In the genomic region with DNA sequence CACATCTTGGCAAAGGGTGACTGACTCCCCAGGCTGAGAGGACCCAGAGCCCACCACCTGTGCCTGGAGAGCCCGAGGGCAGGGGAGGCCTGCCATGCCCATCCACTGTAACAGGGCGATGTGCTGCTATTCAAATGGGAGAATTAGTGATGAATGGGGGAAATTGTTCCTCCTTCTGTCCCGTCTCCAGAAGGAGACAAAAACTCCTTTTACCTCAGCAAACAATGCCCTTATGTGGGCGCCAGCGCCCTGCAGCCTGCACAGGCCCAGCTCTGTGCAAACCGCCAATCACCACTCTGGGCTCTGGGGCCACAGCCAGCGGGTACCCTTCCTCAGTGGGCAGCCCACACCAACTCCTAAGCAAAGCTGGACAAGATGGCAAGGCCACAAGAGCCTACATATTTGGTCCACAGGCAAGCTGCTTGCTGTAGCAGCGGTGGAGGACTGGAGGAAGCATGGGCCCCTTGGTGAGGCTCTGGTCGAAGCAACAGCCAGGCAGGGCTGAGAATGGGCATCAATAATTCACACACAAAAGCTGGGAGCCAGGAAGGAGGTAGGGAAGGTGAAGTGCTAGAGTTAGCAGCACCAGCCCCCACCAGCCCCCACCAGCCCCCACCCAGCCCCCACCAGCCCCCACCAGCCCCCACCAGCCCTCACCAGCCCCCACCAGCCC, we compare ENCODE assay signal across 8 mouse cellular contexts.
DNase-seq lines count a peak whose midpoint lies in the region; ATAC-seq lines count a peak whose summit lies in the region.

No protein-coding gene starts in this region.

- H3K4me1 ChIP-seq in forebrain, embryonic 13.5 days = peaks cover 67% of the 10 kb centered on the region

- peak; percentile 51 for DNase-seq in left cerebral cortex, adult 11 months (ENCODE audit: low spot score)
- DNase-seq in left cerebral cortex, adult 18-20 months (ENCODE audit: low spot score in 2 of 2) = no peak
- peak; percentile 35 to 71 for DNase-seq in left cerebral cortex, adult 8-10 months (ENCODE audit: low spot score in 2 of 2)
- peak; percentile 31 for DNase-seq in right cerebral cortex, postnatal 25 days
- no peak for DNase-seq in spleen, postnatal 36 days (ENCODE audit: low spot score in 2 of 2)
- DNase-seq in lung, postnatal 36 days = no peak
- no peak for DNase-seq in urinary bladder, adult 18-20 months (ENCODE audit: low spot score in 2 of 2)

- H3K9ac ChIP-seq in forebrain, embryonic 13.5 days = 0 out of 2 replicates have a peak overlapping the region, but pooled peaks have one; percentile 3

- peak overlapping the region; percentile 89 for H3K27ac ChIP-seq in forebrain, embryonic 13.5 days

- no peak overlapping the region for H3K4me3 ChIP-seq in forebrain, embryonic 13.5 days

- ATAC-seq in forebrain, embryonic 13.5 days = peak; percentile 80

- H3K27me3 ChIP-seq in forebrain, embryonic 13.5 days = no peaks in the 10 kb centered on the region

- H3K4me2 ChIP-seq in forebrain, embryonic 13.5 days = peak overlapping the region; percentile 12

- no peaks in the 10 kb centered on the region for H3K9me3 ChIP-seq in forebrain, embryonic 13.5 days (replicated peaks)

- peaks cover 55% of the 10 kb centered on the region for H3K36me3 ChIP-seq in forebrain, embryonic 13.5 days (ENCODE audit: poor library complexity, severe bottlenecking)

- 11% methylated on average over 9 of the region's 9 CpGs for WGBS in forebrain, embryonic 13.5 days

Comparison
In these comparisons a context has a peak if more than half of its experiments do, and no peak if none do; other contexts are left out.
1. DNase-seq: peak in left cerebral cortex, adult 11 months (single experiment), left cerebral cortex, adult 8-10 months (2 of 2) and right cerebral cortex, postnatal 25 days (single experiment); none in left cerebral cortex, adult 18-20 months (0 of 2), spleen, postnatal 36 days (0 of 2), lung, postnatal 36 days (single experiment) and urinary bladder, adult 18-20 months (0 of 2).